Mouse (Mus musculus): ENCODE measurements around the gene Ppp3ca. TPM values are rescaled to one million over a fixed set of nuclear protein-coding genes. Genes with fewer than 3 reads are reported as not detected.

The Ppp3ca gene
- total and polyA plus RNA-seq, 3 experiments = 63.4 to 143 (median 130) TPM

- 0 out of 2 replicates have a peak, but pooled peaks have one; percentile 0 for TF ChIP-seq NRF1 (IDR thresholded peaks at IDR 0.05; ENCODE audit: low read depth, low read length)
- TF ChIP-seq EP300 (IDR thresholded peaks at IDR 0.05; ENCODE audit: low read length) = peak; percentile 6; the same call in 1 of the 2 replicates
- no peak for TF ChIP-seq MAZ (IDR thresholded peaks at IDR 0.05; ENCODE audit: low read depth, low read length)
- no peak; the same call in 1 of the 2 replicates for TF ChIP-seq CHD1 (IDR thresholded peaks at IDR 0.05; ENCODE audit: low read depth, low read length)
- TF ChIP-seq SIN3A (IDR thresholded peaks at IDR 0.05; ENCODE audit: low read length) = peak; percentile 40; the same call in 1 of the 2 replicates
Observed at GRCm38 (mm10) chr3:136761979-136762341, 92.0 kb downstream of the Ppp3ca start (continued).

GRCm38 (mm10) chr3:136763717-136764270 is 93.9 kb downstream of the Ppp3ca start:
- no peak for TF ChIP-seq TCF12 (IDR thresholded peaks at IDR 0.05; ENCODE audit: low read depth, low read length)
- TF ChIP-seq USF1 (IDR thresholded peaks at IDR 0.05; ENCODE audit: low read depth, low read length) = no peak
- TF ChIP-seq NELFE (IDR thresholded peaks at IDR 0.05; ENCODE audit: low read depth, low read length) = no peak
- TF ChIP-seq BHLHE40 (IDR thresholded peaks at IDR 0.05; ENCODE audit: low read depth, low read length) = no peak
- TF ChIP-seq JUND (conservative IDR thresholded peaks at IDR 0.05; ENCODE audit: low read depth, low read length) = no peak
- no peak for TF ChIP-seq MAX (IDR thresholded peaks at IDR 0.05; ENCODE audit: low read length)
- no peak for TF ChIP-seq POLR2A (IDR thresholded peaks at IDR 0.05; ENCODE audit: low read depth, low read length)
- no peak for TF ChIP-seq MEF2A (IDR thresholded peaks at IDR 0.05; ENCODE audit: borderline replicate concordance, low read depth, low read length)
- no peak for TF ChIP-seq NRF1 (IDR thresholded peaks at IDR 0.05; ENCODE audit: low read depth, low read length)
- no peak for TF ChIP-seq MYC (IDR thresholded peaks at IDR 0.05; ENCODE audit: low read depth, low read length)
- no peak for TF ChIP-seq MXI1 (IDR thresholded peaks at IDR 0.05; ENCODE audit: low read depth, low read length)
- no peak for TF ChIP-seq ZNF384 (IDR thresholded peaks at IDR 0.05; ENCODE audit: low read depth, low read length)
- TF ChIP-seq TBP (conservative IDR thresholded peaks at IDR 0.05; ENCODE audit: low read depth, low read length) = no peak
- no peak for TF ChIP-seq JUN (IDR thresholded peaks at IDR 0.05; ENCODE audit: insufficient read depth, low read depth, low read length)
- no peak for TF ChIP-seq ELF1 (IDR thresholded peaks at IDR 0.05; ENCODE audit: low read depth, low read length)
- no peak for TF ChIP-seq KAT2A (IDR thresholded peaks at IDR 0.05; ENCODE audit: insufficient replicate concordance, low read length)
- no peak for DNase-seq (ENCODE audit: extremely low read depth)
- peaks cover 2 to 27% of the 10 kb centered on the region in 2 experiments for H3K36me3 ChIP-seq (replicated peaks in 1 of 2; ENCODE audit: control insufficient read depth in 1 of 2, insufficient read depth in 1 of 2, low read length in 1 of 2)
- no peak overlapping the region for H3K9ac ChIP-seq (ENCODE audit: insufficient read depth, low read depth)
- no peak overlapping the region for H3K4me3 ChIP-seq (replicated peaks in 1 of 3; ENCODE audit: low read depth in 2 of 3, low read length in 2 of 3, poor library complexity in 1 of 3)
- no peak overlapping the region for H3K4me2 ChIP-seq (ENCODE audit: insufficient read depth, low read depth, poor library complexity, severe bottlenecking)
- dilution Hi-C loops (cut with MboI; ENCODE audit: extremely low pct_ligation_motif_present, extremely low pct_unique_long_range_greater_than_20kb, low sequenced_read_pairs) = no loop called here
- no peaks in the 10 kb centered on the region for H3K27me3 ChIP-seq (replicated peaks)
- H3K4me1 ChIP-seq (ENCODE audit: control insufficient read depth in 1 of 2, insufficient read depth in 2 of 2) = peaks cover 20 to 84% of the 10 kb centered on the region in 2 experiments
- no peak overlapping the region for H3K27ac ChIP-seq (ENCODE audit: insufficient read depth, low read depth)
- in situ Hi-C loops (cut with MboI; ENCODE audit: low pct_ligation_motif_present, low pct_unique_long_range_greater_than_20kb, low sequenced_read_pairs) = no loop called here
- H3K79me2 ChIP-seq (replicated peaks; ENCODE audit: control insufficient read depth, extremely low read depth, insufficient read depth, poor library complexity, severe bottlenecking) = peaks cover 59% of the 10 kb centered on the region
- H3K9me3 ChIP-seq (replicated peaks; ENCODE audit: low read length) = peaks cover 3% of the 10 kb centered on the region

Data from CH12.LX (cell line).